Mouse (Mus musculus) erythroblast, embryonic 14.5 days (primary cell): Measurements from ENCODE around the gene Olfr1419. TPM values are rescaled to one million over a fixed set of nuclear protein-coding genes. Genes with fewer than 3 reads are reported as not detected.
A peak's percentile ranks its signal among the peaks of the same experiment; 100 is the strongest.

Source experiments
- H3K27me3 ChIP-seq: 2 replicates; pipeline ENCODE4 v1.6.1; 2012; ENCODE audit warnings: inconsistent platforms; ENCODE audit not compliant: control insufficient read depth
- H3K36me3 ChIP-seq: 2 replicates; pipeline ENCODE4 v1.6.1; 2012; ENCODE audit warnings: mild to moderate bottlenecking, inconsistent platforms; ENCODE audit not compliant: control insufficient read depth
- H3K4me1 ChIP-seq: 2 replicates; pipeline ENCODE4 v1.6.1; 2012; ENCODE audit warnings: inconsistent platforms; ENCODE audit not compliant: control insufficient read depth
- H3K4me3 ChIP-seq: replicated peaks from 2 replicates; pipeline ENCODE3; 2012; ENCODE audit warnings: moderate library complexity, mild to moderate bottlenecking, inconsistent platforms
- H3K9me3 ChIP-seq: 2 replicates; pipeline ENCODE4 v1.6.1; 2012; ENCODE audit warnings: low read length, inconsistent platforms, mixed read lengths; ENCODE audit not compliant: control insufficient read depth
- GATA1 ChIP-seq: IDR thresholded peaks from 2 replicates; pipeline ENCODE4 v1.6.1; 2012; ENCODE audit warnings: low read length, inconsistent platforms, mixed read lengths
- TAL1 ChIP-seq: IDR thresholded peaks from 3 replicates; pipeline ENCODE4 v1.6.1; 2012; ENCODE audit warnings: low read length, inconsistent platforms, mixed read lengths
- polyA plus RNA-seq: library from polyadenylated mRNA; stranded (reverse); fragments of >175 nt; gene quantifications from 2 replicates; pipeline ENCODE4 v1.2.3, GENCODE M21; 2012

Gene Olfr1419
- polyA plus RNA-seq, 1 experiment = not detected

DNA sequence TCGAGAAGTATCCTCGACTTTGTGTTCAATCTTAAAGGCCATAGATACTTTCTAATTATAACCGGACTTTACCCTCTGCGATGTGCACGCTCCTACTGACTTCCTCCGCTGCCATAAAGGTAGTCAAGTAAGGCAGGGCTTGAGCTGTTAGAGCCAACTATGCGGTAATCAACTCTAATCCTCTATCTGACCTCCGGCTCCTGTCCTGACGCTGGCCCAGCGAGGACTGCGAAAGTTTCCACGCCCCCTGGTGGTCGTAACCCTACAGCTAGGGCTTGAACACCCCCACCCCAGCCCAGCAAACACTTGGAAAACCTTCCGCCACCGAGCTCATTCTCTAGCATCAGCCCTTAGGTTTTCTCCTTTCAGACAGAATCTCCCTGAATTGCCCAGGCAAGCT is 55.1 kb downstream of the Olfr1419 start:
- TF ChIP-seq TAL1 (no peak), GATA1 (no peak)

DNA sequence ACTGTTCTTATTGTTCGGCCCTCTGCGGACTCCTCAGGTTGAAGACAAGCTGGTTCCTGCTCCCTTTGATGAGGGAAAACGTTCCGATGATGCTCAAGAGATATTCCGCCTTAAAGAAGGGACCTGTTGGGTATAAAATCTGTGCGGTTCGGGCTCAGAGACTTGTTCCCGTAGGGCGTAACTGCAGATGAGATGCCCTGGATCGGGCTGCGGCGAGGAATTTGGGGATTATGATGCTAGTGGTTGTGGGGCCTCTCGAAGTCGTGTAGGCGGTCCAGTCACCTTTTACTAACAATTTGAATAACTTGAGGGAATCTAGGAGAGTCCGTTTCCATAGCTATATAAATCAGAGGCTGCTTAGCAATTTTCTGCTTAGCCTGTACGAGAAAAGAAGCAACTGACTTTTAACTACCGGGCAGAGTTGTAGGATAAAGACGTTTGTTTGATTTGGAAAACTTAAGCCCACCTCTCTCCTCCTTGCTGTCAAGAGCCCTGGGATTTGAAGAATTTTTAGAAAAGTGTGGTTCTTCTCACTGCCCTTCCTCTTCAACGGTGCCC is 55.7 kb downstream of the Olfr1419 start, which contains the start of gene Stx3:
Stx3 (minus strand) TSS at position 261 of the 558 bp plus-strand sequence.
- Histone ChIP-seq H3K27me3 (peaks cover 60% of the 10 kb centered on the region), H3K4me1 (no peaks in the 10 kb centered on the region; the same call in 1 of the 2 replicates), H3K4me3 (peak within 1 kb of the TSS; percentile 33), H3K9me3 (no peaks in the 10 kb centered on the region), H3K36me3 (no peaks in the 10 kb centered on the region)
- TF ChIP-seq TAL1 (no peak), GATA1 (no peak)

More for the DNA sequence above, 55.1 kb downstream of the Olfr1419 start:
- H3K4me1 ChIP-seq = no peaks in the 10 kb centered on the region; the same call in 1 of the 2 replicates
- H3K36me3 ChIP-seq = no peaks in the 10 kb centered on the region
- no peaks in the 10 kb centered on the region for H3K9me3 ChIP-seq
- H3K4me3 ChIP-seq = no peak overlapping the region
- peaks cover 58% of the 10 kb centered on the region for H3K27me3 ChIP-seq

Other genes with a start within 250 kb of the Olfr1419 start
- gene Ms4a3, start 234.3 kb downstream of the Olfr1419 start, polyA plus RNA-seq = 0.06 TPM in 1 of 2 replicates, not detected in the other
- gene Oosp2, start 214.5 kb downstream of the Olfr1419 start, polyA plus RNA-seq = not detected in 2 replicates
- gene Oosp1, start 184.0 kb downstream of the Olfr1419 start, polyA plus RNA-seq = not detected in 2 replicates
- not detected in 2 replicates for gene Oosp3, start 178.1 kb downstream of the Olfr1419 start, polyA plus RNA-seq
- gene Gif, start 127.6 kb downstream of the Olfr1419 start, polyA plus RNA-seq = not detected in 2 replicates
- gene Mrpl16, start 104.7 kb downstream of the Olfr1419 start, polyA plus RNA-seq = 1.3 and 1.5 TPM in 2 replicates
- not detected in 2 replicates for gene Stx3, start 55.7 kb downstream of the Olfr1419 start, polyA plus RNA-seq
- not detected in 2 replicates for gene Olfr1417, start 35.9 kb downstream of the Olfr1419 start, polyA plus RNA-seq
- gene Olfr1418, start 14.0 kb downstream of the Olfr1419 start, polyA plus RNA-seq = not detected in 2 replicates
- not detected in 2 replicates for gene Olfr1420, start 11.5 kb upstream of the Olfr1419 start, polyA plus RNA-seq
- gene Patl1, start 37.3 kb upstream of the Olfr1419 start, polyA plus RNA-seq = 0.16 and 0.23 TPM in 2 replicates
- 0.53 and 0.59 TPM in 2 replicates for gene Osbp, start 90.8 kb upstream of the Olfr1419 start, polyA plus RNA-seq
- not detected in 2 replicates for gene Olfr1423, start 166.2 kb upstream of the Olfr1419 start, polyA plus RNA-seq
- gene Olfr1424, start 187.6 kb upstream of the Olfr1419 start, polyA plus RNA-seq = not detected in 2 replicates
- not detected in 2 replicates for gene Olfr1425, start 202.6 kb upstream of the Olfr1419 start, polyA plus RNA-seq
- gene Olfr1426, start 216.9 kb upstream of the Olfr1419 start, polyA plus RNA-seq = not detected in 2 replicates
- not detected in 2 replicates for gene Olfr1427, start 228.2 kb upstream of the Olfr1419 start, polyA plus RNA-seq
- not detected in 2 replicates for gene Olfr1428, start 240.8 kb upstream of the Olfr1419 start, polyA plus RNA-seq
- not detected in 2 replicates for gene Olfr76, start 248.1 kb upstream of the Olfr1419 start, polyA plus RNA-seq